Comparison of ENCODE assay signal across 8 mouse cellular contexts in the genomic region with DNA sequence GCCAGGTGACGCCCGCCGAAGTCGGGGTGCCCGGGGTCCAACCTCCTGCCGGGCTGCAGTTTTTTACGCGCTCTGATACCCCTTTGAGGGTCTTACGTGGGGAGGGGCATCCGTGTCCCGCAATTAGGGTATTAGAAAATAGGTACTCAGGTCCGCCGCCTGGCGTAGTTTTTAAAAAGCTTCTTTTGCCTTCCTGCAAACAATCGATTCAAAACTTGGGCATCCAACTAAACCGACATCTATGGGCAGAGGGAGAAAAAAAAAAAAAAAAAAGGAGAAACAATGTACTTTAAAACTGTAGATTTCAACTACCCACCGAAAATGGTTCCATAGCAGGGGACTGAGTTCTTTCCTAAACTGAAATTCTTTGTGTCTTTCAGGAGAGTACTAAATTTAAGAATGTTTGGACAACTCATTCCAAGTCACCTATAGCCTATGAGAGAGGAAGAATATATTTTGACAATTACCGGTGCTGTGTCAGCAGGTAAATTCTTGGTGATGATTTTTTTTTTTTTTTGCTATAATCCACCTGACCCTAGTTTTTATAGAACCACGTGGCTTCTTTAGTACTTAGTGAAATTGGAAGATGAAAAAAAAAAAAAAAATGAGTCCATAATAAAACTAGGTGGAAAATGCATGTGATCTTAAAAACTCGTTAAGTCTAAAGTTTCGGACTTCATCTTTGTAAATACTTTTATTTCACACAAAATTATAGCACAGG. TPM values are rescaled to one million over a fixed set of nuclear protein-coding genes. Genes with fewer than 3 reads are reported as not detected.
DNase-seq lines count a peak whose midpoint lies in the region; ATAC-seq lines count a peak whose summit lies in the region.

No protein-coding gene starts in this region.

- 11% methylated on average over 21 of the region's 21 CpGs for WGBS in heart, embryonic 16.5 days
- WGBS in hindbrain, embryonic 10.5 days: 13% methylated on average over 21 of the region's 21 CpGs
- WGBS in midbrain, embryonic 10.5 days: 13% methylated on average over 21 of the region's 21 CpGs

- H3K27ac ChIP-seq in heart, embryonic 16.5 days (ENCODE audit: low read length): peak overlapping the region; percentile 91
- peak overlapping the region; percentile 95 for H3K27ac ChIP-seq in hindbrain, embryonic 10.5 days
- H3K27ac ChIP-seq in midbrain, embryonic 10.5 days (replicated peaks): peak overlapping the region; percentile 90

- H3K4me3 ChIP-seq in heart, embryonic 16.5 days (ENCODE audit: low read length): peak overlapping the region; percentile 74
- H3K4me3 ChIP-seq in hindbrain, embryonic 10.5 days: peak overlapping the region; percentile 76
- H3K4me3 ChIP-seq in midbrain, embryonic 10.5 days: peak overlapping the region; percentile 73

- H3K4me1 ChIP-seq in heart, embryonic 16.5 days (ENCODE audit: control insufficient read depth, insufficient read depth, low read length): peaks cover 8% of the 10 kb centered on the region
- peaks cover 16% of the 10 kb centered on the region for H3K4me1 ChIP-seq in hindbrain, embryonic 10.5 days (replicated peaks)
- H3K4me1 ChIP-seq in midbrain, embryonic 10.5 days: peaks cover 22% of the 10 kb centered on the region

- ATAC-seq in heart, embryonic 16.5 days (replicated peaks; ENCODE audit: extremely low read depth, insufficient read depth, low FRiP score): no peak
- ATAC-seq in megakaryocyte progenitor cell, adult 5-6 weeks (replicated peaks; ENCODE audit: poor library complexity): no peak

- H3K36me3 ChIP-seq in heart, embryonic 16.5 days (ENCODE audit: control insufficient read depth, insufficient read depth): peaks cover 12% of the 10 kb centered on the region
- peaks cover 28% of the 10 kb centered on the region for H3K36me3 ChIP-seq in hindbrain, embryonic 10.5 days
- H3K36me3 ChIP-seq in midbrain, embryonic 10.5 days: peaks cover 26% of the 10 kb centered on the region

- peak overlapping the region; percentile 83 for H3K9ac ChIP-seq in heart, embryonic 16.5 days (ENCODE audit: low read length)

- H3K27me3 ChIP-seq in heart, embryonic 16.5 days (ENCODE audit: control insufficient read depth, insufficient read depth, low read length): no peaks in the 10 kb centered on the region
- H3K27me3 ChIP-seq in hindbrain, embryonic 10.5 days (ENCODE audit: insufficient read depth, poor library complexity, severe bottlenecking): no peaks in the 10 kb centered on the region
- H3K27me3 ChIP-seq in midbrain, embryonic 10.5 days (ENCODE audit: low read depth, poor library complexity, severe bottlenecking): no peaks in the 10 kb centered on the region

- intact Hi-C loops in gastrocnemius, postnatal 14 days (cut with DNase I; ENCODE audit: low total_unique reads): no loop called here

- peak overlapping the region; percentile 86 for H3K4me2 ChIP-seq in heart, embryonic 16.5 days (ENCODE audit: low read depth, low read length)

- DNase-seq in heart, adult 11 months: no peak
- peak; percentile 65 for DNase-seq in NIH3T3 (ENCODE audit: low read depth)
- DNase-seq in hindbrain, embryonic 10.5 days (ENCODE audit: low spot score): no peak
- no peak for DNase-seq in midbrain, embryonic 10.5 days (ENCODE audit: low spot score)
- DNase-seq in yolk sac, embryonic 10.5 days (ENCODE audit: low spot score): no peak
- no peak for DNase-seq in gastrocnemius, postnatal 14 days

- H3K9me3 ChIP-seq in heart, embryonic 16.5 days (replicated peaks; ENCODE audit: control insufficient read depth, low read length): no peaks in the 10 kb centered on the region
- H3K9me3 ChIP-seq in hindbrain, embryonic 10.5 days: no peaks in the 10 kb centered on the region
- no peaks in the 10 kb centered on the region for H3K9me3 ChIP-seq in midbrain, embryonic 10.5 days (replicated peaks)

RNA-seq across cellular contexts. Expression of gene Mettl8, which starts 0.9 kb away (rescaled TPM):
- polyA plus RNA-seq in heart, embryonic 16.5 days (2015; fragmentation: Nextera tagmentation; extraction: Ambion mirVana): 10.1 and 15.1 TPM in 2 replicates
- polyA plus RNA-seq in hindbrain, embryonic 10.5 days (2016; fragmentation: Nextera tagmentation; extraction: Ambion mirVana): 21.0 and 22.3 TPM in 2 replicates
- polyA plus RNA-seq in midbrain, embryonic 10.5 days (2016; fragmentation: Nextera tagmentation; extraction: Ambion mirVana): 20.6 and 21.6 TPM in 2 replicates
- total RNA-seq in megakaryocyte progenitor cell, adult 5-6 weeks (2015): 26.8 and 37.1 TPM in 2 replicates
- 17.5 and 27.8 TPM in 2 replicates for total RNA-seq in megakaryocyte progenitor cell, adult 5-6 weeks (2017)
- total RNA-seq in gastrocnemius, postnatal 14 days (2021): 1 to 10 TPM; 5.6 to 6.0 TPM

RNA-seq across cellular contexts. Expression of gene Dcaf17, which starts 1.1 kb away (rescaled TPM):
- 19.9 and 21.5 TPM in 2 replicates for polyA plus RNA-seq in heart, embryonic 16.5 days (2015; fragmentation: Nextera tagmentation; extraction: Ambion mirVana)
- polyA plus RNA-seq in hindbrain, embryonic 10.5 days (2016; fragmentation: Nextera tagmentation; extraction: Ambion mirVana): 39.1 and 44.6 TPM in 2 replicates
- 43.3 and 46.2 TPM in 2 replicates for polyA plus RNA-seq in midbrain, embryonic 10.5 days (2016; fragmentation: Nextera tagmentation; extraction: Ambion mirVana)
- 9.4 and 9.6 TPM in 2 replicates for total RNA-seq in megakaryocyte progenitor cell, adult 5-6 weeks (2015)
- total RNA-seq in megakaryocyte progenitor cell, adult 5-6 weeks (2017): 15.1 and 28.8 TPM in 2 replicates
- total RNA-seq in gastrocnemius, postnatal 14 days (2021): 1 to 10 TPM; 4.4 to 5.0 TPM
